Mouse (Mus musculus): Measurements from ENCODE around the gene Wfdc15a. TPM values are rescaled to one million over a fixed set of nuclear protein-coding genes. Genes with fewer than 3 reads are reported as not detected.

The Wfdc15a gene
- polyA plus RNA-seq, 1 experiment: not detected

- no peak for TF ChIP-seq POLR2A (IDR thresholded peaks at IDR 0.05; ENCODE audit: borderline replicate concordance, extremely low read depth, insufficient read depth, insufficient read length, poor library complexity, severe bottlenecking)
- no peak for TF ChIP-seq CTCF (IDR thresholded peaks at IDR 0.05; ENCODE audit: borderline replicate concordance, extremely low read depth, insufficient read depth, insufficient read length)
- DNase-seq (ENCODE audit: low read depth): no peak
These were observed 3.8 kb downstream of the Wfdc15a start for GRCm38 (mm10) chr2:164195971-164196699.

GRCm38 (mm10) chr2:164194959-164195630 is 4.8 kb downstream of the Wfdc15a start:
- TF ChIP-seq POLR2A (IDR thresholded peaks at IDR 0.05; ENCODE audit: borderline replicate concordance, extremely low read depth, insufficient read depth, insufficient read length, poor library complexity, severe bottlenecking): no peak
- TF ChIP-seq CTCF (IDR thresholded peaks at IDR 0.05; ENCODE audit: borderline replicate concordance, extremely low read depth, insufficient read depth, insufficient read length): no peak
- no peak for DNase-seq (ENCODE audit: low read depth)

- no peak for TF ChIP-seq POLR2A (IDR thresholded peaks at IDR 0.05; ENCODE audit: borderline replicate concordance, extremely low read depth, insufficient read depth, insufficient read length, poor library complexity, severe bottlenecking)
- TF ChIP-seq CTCF (IDR thresholded peaks at IDR 0.05; ENCODE audit: borderline replicate concordance, extremely low read depth, insufficient read depth, insufficient read length): no peak
- no peak for DNase-seq (ENCODE audit: low read depth)
These were observed 7.7 kb downstream of the Wfdc15a start for GRCm38 (mm10) chr2:164192279-164192678.

GRCm38 (mm10) chr2:164190576-164190975 is 9.4 kb downstream of the Wfdc15a start, which contains the start of gene Wfdc12:
Wfdc12 (minus strand) TSS chr2:164190608.
- no peak for DNase-seq (ENCODE audit: low read depth)

GRCm38 (mm10) chr2:164188722-164189121 is 11.2 kb downstream of the Wfdc15a start:
- DNase-seq (ENCODE audit: low read depth): no peak
- TF ChIP-seq POLR2A (IDR thresholded peaks at IDR 0.05; ENCODE audit: borderline replicate concordance, extremely low read depth, insufficient read depth, insufficient read length, poor library complexity, severe bottlenecking) (no peak), CTCF (IDR thresholded peaks at IDR 0.05; ENCODE audit: borderline replicate concordance, extremely low read depth, insufficient read depth, insufficient read length) (peak; percentile 60; the same call in 1 of the 2 replicates)

More at GRCm38 (mm10) chr2:164190576-164190975, 9.4 kb downstream of the Wfdc15a start, which contains the start of gene Wfdc12:
- TF ChIP-seq CTCF (IDR thresholded peaks at IDR 0.05; ENCODE audit: borderline replicate concordance, extremely low read depth, insufficient read depth, insufficient read length) (no peak), POLR2A (IDR thresholded peaks at IDR 0.05; ENCODE audit: borderline replicate concordance, extremely low read depth, insufficient read depth, insufficient read length, poor library complexity, severe bottlenecking) (no peak)

- TF ChIP-seq CTCF (IDR thresholded peaks at IDR 0.05; ENCODE audit: borderline replicate concordance, extremely low read depth, insufficient read depth, insufficient read length) (no peak), POLR2A (IDR thresholded peaks at IDR 0.05; ENCODE audit: borderline replicate concordance, extremely low read depth, insufficient read depth, insufficient read length, poor library complexity, severe bottlenecking) (no peak)
- DNase-seq (ENCODE audit: low read depth): peak; percentile 27
These were observed 15.7 kb downstream of the Wfdc15a start for GRCm38 (mm10) chr2:164184145-164184719.

- no peak for TF ChIP-seq CTCF (IDR thresholded peaks at IDR 0.05; ENCODE audit: borderline replicate concordance, extremely low read depth, insufficient read depth, insufficient read length)
- TF ChIP-seq POLR2A (IDR thresholded peaks at IDR 0.05; ENCODE audit: borderline replicate concordance, extremely low read depth, insufficient read depth, insufficient read length, poor library complexity, severe bottlenecking): no peak
- DNase-seq (ENCODE audit: low read depth): no peak
These were observed 16.6 kb downstream of the Wfdc15a start for GRCm38 (mm10) chr2:164183340-164183739.

GRCm38 (mm10) chr2:164182692-164183255 is 17.2 kb downstream of the Wfdc15a start, which contains the start of gene Wfdc5:
Wfdc5 (minus strand) TSS chr2:164182742.
- DNase-seq (ENCODE audit: low read depth): no peak
- no peak for TF ChIP-seq CTCF (IDR thresholded peaks at IDR 0.05; ENCODE audit: borderline replicate concordance, extremely low read depth, insufficient read depth, insufficient read length)
- TF ChIP-seq POLR2A (IDR thresholded peaks at IDR 0.05; ENCODE audit: borderline replicate concordance, extremely low read depth, insufficient read depth, insufficient read length, poor library complexity, severe bottlenecking): no peak

- no peak for TF ChIP-seq POLR2A (IDR thresholded peaks at IDR 0.05; ENCODE audit: borderline replicate concordance, extremely low read depth, insufficient read depth, insufficient read length, poor library complexity, severe bottlenecking)
- TF ChIP-seq CTCF (IDR thresholded peaks at IDR 0.05; ENCODE audit: borderline replicate concordance, extremely low read depth, insufficient read depth, insufficient read length): no peak
These were observed 19.2 kb downstream of the Wfdc15a start for GRCm38 (mm10) chr2:164180770-164181169.

GRCm38 (mm10) chr2:164180124-164180523 is 19.8 kb downstream of the Wfdc15a start:
- TF ChIP-seq CTCF (IDR thresholded peaks at IDR 0.05; ENCODE audit: borderline replicate concordance, extremely low read depth, insufficient read depth, insufficient read length) (peak; percentile 43; the same call in 1 of the 2 replicates), POLR2A (IDR thresholded peaks at IDR 0.05; ENCODE audit: borderline replicate concordance, extremely low read depth, insufficient read depth, insufficient read length, poor library complexity, severe bottlenecking) (no peak)
- no peak for DNase-seq (ENCODE audit: low read depth)

More at GRCm38 (mm10) chr2:164180770-164181169, 19.2 kb downstream of the Wfdc15a start:
- DNase-seq (ENCODE audit: low read depth): no peak

- TF ChIP-seq POLR2A (IDR thresholded peaks at IDR 0.05; ENCODE audit: borderline replicate concordance, extremely low read depth, insufficient read depth, insufficient read length, poor library complexity, severe bottlenecking): no peak
- TF ChIP-seq CTCF (IDR thresholded peaks at IDR 0.05; ENCODE audit: borderline replicate concordance, extremely low read depth, insufficient read depth, insufficient read length): no peak
These were observed 22.1 kb downstream of the Wfdc15a start for GRCm38 (mm10) chr2:164177831-164178230.

More at GRCm38 (mm10) chr2:164177831-164178230, 22.1 kb downstream of the Wfdc15a start:
- no peak for DNase-seq (ENCODE audit: low read depth)

Data from brain, embryonic 14.5 days (tissue).